Mouse (Mus musculus): ENCODE measurements around the gene Adgra1.

GRCm38 (mm10) chr7:139813577-139814207 is 20.3 kb upstream of the Adgra1 start:
- TF ChIP-seq CTCF (conservative IDR thresholded peaks at IDR 0.05; ENCODE audit: low read length), result no peak
- TF ChIP-seq POU5F1 (IDR thresholded peaks at IDR 0.05; ENCODE audit: borderline replicate concordance, low read length), result no peak
- TF ChIP-seq NANOG (IDR thresholded peaks at IDR 0.05; ENCODE audit: borderline replicate concordance, low read length), result no peak

All from E14TG2a.4 (cell line).